Mouse (Mus musculus): ENCODE results near the gene Selenon. TPM values are rescaled to one million over a fixed set of nuclear protein-coding genes. Genes with fewer than 3 reads are reported as not detected.

Selenon gene
- polyA plus RNA-seq (2012; fragmentation: generic; extraction: Trizol), result 46.4 TPM
- long read RNA-seq, experiment 1, partial matches to known transcripts, result 1 of 15 reads
- long read RNA-seq, experiment 1, other reads (novel, unspliced or antisense), result 14 of 15 reads
- long read RNA-seq, experiment 2, partial matches to known transcripts, result 7 of 21 reads
- long read RNA-seq, experiment 2, other reads (novel, unspliced or antisense), result 9 of 21 reads

GRCm38 (mm10) chr4:134551494-134552316 is at the start of gene Selenon:
Selenon (minus strand) TSS chr4:134552166.
- peak within 1 kb of the TSS; percentile 52 for H3K4me3 ChIP-seq (ENCODE audit: insufficient read depth, poor library complexity, severe bottlenecking)
- no peaks in the 10 kb centered on the region for H3K27me3 ChIP-seq (ENCODE audit: control insufficient read depth, insufficient read depth, insufficient read length)

GRCm38 (mm10) chr4:134601404-134601803 is 49.4 kb upstream of the Selenon start:
- no peaks in the 10 kb centered on the region for H3K79me2 ChIP-seq (ENCODE audit: control insufficient read depth, insufficient read depth)
- no peaks in the 10 kb centered on the region for H3K79me3 ChIP-seq (ENCODE audit: low read depth)
- H3K36me3 ChIP-seq (ENCODE audit: control insufficient read depth, insufficient read depth), result no peaks in the 10 kb centered on the region
- H3ac ChIP-seq (ENCODE audit: control insufficient read depth, insufficient read length, low read depth), result no peak overlapping the region
- H3K27me3 ChIP-seq (ENCODE audit: control insufficient read depth, insufficient read depth, insufficient read length), result no peaks in the 10 kb centered on the region
- TF ChIP-seq CEBPB (IDR thresholded peaks at IDR 0.05; ENCODE audit: low read depth) (no peak), USF1 (IDR thresholded peaks at IDR 0.05; ENCODE audit: low read depth) (no peak), CTCF (IDR thresholded peaks at IDR 0.05; ENCODE audit: control insufficient read depth, insufficient read depth, insufficient read length) (no peak), MYOD1 (IDR thresholded peaks at IDR 0.05; ENCODE audit: control insufficient read depth, insufficient read length, low read depth) (no peak), FOSL1 (IDR thresholded peaks at IDR 0.05; ENCODE audit: insufficient read depth, low read length, poor library complexity, severe bottlenecking) (no peak)
- H3K4me3 ChIP-seq (ENCODE audit: insufficient read depth, poor library complexity, severe bottlenecking), result no peak overlapping the region

More at GRCm38 (mm10) chr4:134551494-134552316, at the start of gene Selenon:
- peaks cover 10% of the 10 kb centered on the region for H3K79me3 ChIP-seq (ENCODE audit: low read depth)
- TF ChIP-seq MAX (IDR thresholded peaks at IDR 0.05), result no peak
- no peak for TF ChIP-seq FOSL1 (IDR thresholded peaks at IDR 0.05; ENCODE audit: insufficient read depth, low read length, poor library complexity, severe bottlenecking)
- no peak for TF ChIP-seq CEBPB (IDR thresholded peaks at IDR 0.05; ENCODE audit: low read depth)
- no peak for TF ChIP-seq MYOD1 (IDR thresholded peaks at IDR 0.05; ENCODE audit: control insufficient read depth, insufficient read length, low read depth)
- TF ChIP-seq MYOG (IDR thresholded peaks at IDR 0.05; ENCODE audit: control insufficient read depth, extremely low read depth, insufficient read length), result no peak
- no peak for TF ChIP-seq CTCF (IDR thresholded peaks at IDR 0.05; ENCODE audit: control insufficient read depth, insufficient read depth, insufficient read length)
- no peak for TF ChIP-seq USF1 (IDR thresholded peaks at IDR 0.05; ENCODE audit: low read depth)
- peaks cover 21% of the 10 kb centered on the region for H3K79me2 ChIP-seq (ENCODE audit: control insufficient read depth, insufficient read depth)
- H3ac ChIP-seq (ENCODE audit: control insufficient read depth, insufficient read length, low read depth), result peak within 1 kb of the TSS; percentile 90
- peaks cover 24% of the 10 kb centered on the region for H3K36me3 ChIP-seq (ENCODE audit: control insufficient read depth, insufficient read depth)

- no peaks in the 10 kb centered on the region for H3K79me3 ChIP-seq (ENCODE audit: low read depth)
- H3K4me3 ChIP-seq (ENCODE audit: insufficient read depth, poor library complexity, severe bottlenecking), result no peak overlapping the region
- H3ac ChIP-seq (ENCODE audit: control insufficient read depth, insufficient read length, low read depth), result no peak overlapping the region
- no peak for TF ChIP-seq MYOG (IDR thresholded peaks at IDR 0.05; ENCODE audit: control insufficient read depth, extremely low read depth, insufficient read length)
- TF ChIP-seq CTCF (IDR thresholded peaks at IDR 0.05; ENCODE audit: control insufficient read depth, insufficient read depth, insufficient read length), result no peak
- TF ChIP-seq MAX (IDR thresholded peaks at IDR 0.05), result no peak
- no peak for TF ChIP-seq FOSL1 (IDR thresholded peaks at IDR 0.05; ENCODE audit: insufficient read depth, low read length, poor library complexity, severe bottlenecking)
- TF ChIP-seq MYOD1 (IDR thresholded peaks at IDR 0.05; ENCODE audit: control insufficient read depth, insufficient read length, low read depth), result no peak
- no peak for TF ChIP-seq USF1 (IDR thresholded peaks at IDR 0.05; ENCODE audit: low read depth)
- TF ChIP-seq CEBPB (IDR thresholded peaks at IDR 0.05; ENCODE audit: low read depth), result no peak
- no peaks in the 10 kb centered on the region for H3K79me2 ChIP-seq (ENCODE audit: control insufficient read depth, insufficient read depth)
- no peaks in the 10 kb centered on the region for H3K36me3 ChIP-seq (ENCODE audit: control insufficient read depth, insufficient read depth)
- no peaks in the 10 kb centered on the region for H3K27me3 ChIP-seq (ENCODE audit: control insufficient read depth, insufficient read depth, insufficient read length)
These were observed 48.8 kb upstream of the Selenon start for GRCm38 (mm10) chr4:134600777-134601176.

- no peak overlapping the region for H3ac ChIP-seq (ENCODE audit: control insufficient read depth, insufficient read length, low read depth)
- TF ChIP-seq MYOG (IDR thresholded peaks at IDR 0.05; ENCODE audit: control insufficient read depth, extremely low read depth, insufficient read length), result no peak
- no peak for TF ChIP-seq MAX (IDR thresholded peaks at IDR 0.05)
- no peak for TF ChIP-seq MYOD1 (IDR thresholded peaks at IDR 0.05; ENCODE audit: control insufficient read depth, insufficient read length, low read depth)
- no peak for TF ChIP-seq CTCF (IDR thresholded peaks at IDR 0.05; ENCODE audit: control insufficient read depth, insufficient read depth, insufficient read length)
- no peak for TF ChIP-seq FOSL1 (IDR thresholded peaks at IDR 0.05; ENCODE audit: insufficient read depth, low read length, poor library complexity, severe bottlenecking)
- no peak for TF ChIP-seq USF1 (IDR thresholded peaks at IDR 0.05; ENCODE audit: low read depth)
- no peak for TF ChIP-seq CEBPB (IDR thresholded peaks at IDR 0.05; ENCODE audit: low read depth)
- no peaks in the 10 kb centered on the region for H3K79me2 ChIP-seq (ENCODE audit: control insufficient read depth, insufficient read depth)
- H3K79me3 ChIP-seq (ENCODE audit: low read depth), result no peaks in the 10 kb centered on the region
- no peaks in the 10 kb centered on the region for H3K27me3 ChIP-seq (ENCODE audit: control insufficient read depth, insufficient read depth, insufficient read length)
- no peak overlapping the region for H3K4me3 ChIP-seq (ENCODE audit: insufficient read depth, poor library complexity, severe bottlenecking)
- no peaks in the 10 kb centered on the region for H3K36me3 ChIP-seq (ENCODE audit: control insufficient read depth, insufficient read depth)
These were observed 48.1 kb upstream of the Selenon start for GRCm38 (mm10) chr4:134600060-134600459.

GRCm38 (mm10) chr4:134596816-134597692 is 45.1 kb upstream of the Selenon start:
- Histone ChIP-seq H3ac (ENCODE audit: control insufficient read depth, insufficient read length, low read depth) (no peak overlapping the region), H3K79me2 (ENCODE audit: control insufficient read depth, insufficient read depth) (no peaks in the 10 kb centered on the region), H3K27me3 (ENCODE audit: control insufficient read depth, insufficient read depth, insufficient read length) (no peaks in the 10 kb centered on the region), H3K79me3 (ENCODE audit: low read depth) (no peaks in the 10 kb centered on the region), H3K4me3 (ENCODE audit: insufficient read depth, poor library complexity, severe bottlenecking) (no peak overlapping the region), H3K36me3 (ENCODE audit: control insufficient read depth, insufficient read depth) (no peaks in the 10 kb centered on the region)
- TF ChIP-seq MYOG (IDR thresholded peaks at IDR 0.05; ENCODE audit: control insufficient read depth, extremely low read depth, insufficient read length) (no peak), FOSL1 (IDR thresholded peaks at IDR 0.05; ENCODE audit: insufficient read depth, low read length, poor library complexity, severe bottlenecking) (no peak), CEBPB (IDR thresholded peaks at IDR 0.05; ENCODE audit: low read depth) (no peak), MAX (IDR thresholded peaks at IDR 0.05) (no peak), MYOD1 (IDR thresholded peaks at IDR 0.05; ENCODE audit: control insufficient read depth, insufficient read length, low read depth) (no peak), CTCF (IDR thresholded peaks at IDR 0.05; ENCODE audit: control insufficient read depth, insufficient read depth, insufficient read length) (no peak), USF1 (IDR thresholded peaks at IDR 0.05; ENCODE audit: low read depth) (no peak)

Measured in C2C12 (cell line).